Mouse (Mus musculus): Measurements from ENCODE around the gene Rps6kb2.

DNA sequence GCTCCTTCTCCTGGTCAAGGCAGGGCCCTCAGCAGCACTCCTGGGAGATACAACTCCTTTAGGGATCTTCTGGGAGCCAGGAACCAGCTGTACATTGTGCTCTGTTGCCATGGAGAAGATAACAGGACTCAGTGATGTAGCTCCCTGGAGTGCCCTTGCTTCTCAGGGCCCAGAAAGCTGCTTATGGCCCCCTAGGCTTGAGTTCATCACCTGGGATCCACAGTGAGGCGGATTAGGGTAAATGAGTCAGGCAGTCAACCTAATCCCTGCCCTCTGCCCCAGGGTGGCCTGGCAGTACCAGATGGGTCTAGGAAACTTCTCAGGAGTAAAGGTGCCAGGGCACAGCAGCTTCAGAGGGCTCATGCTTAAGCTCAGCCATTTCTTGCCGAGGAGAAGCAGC lies 23.7 kb downstream of the Rps6kb2 start, which contains the start of gene Gpr152:
- no peak for TF ChIP-seq CTCF (IDR thresholded peaks at IDR 0.05; ENCODE audit: extremely low read depth, insufficient read depth, low read length)
- TF ChIP-seq POLR2A (IDR thresholded peaks at IDR 0.05; ENCODE audit: extremely low read depth, insufficient read depth, low read length): no peak
